Mouse (Mus musculus) right cerebral cortex, postnatal 4 days (tissue): ENCODE results near the gene Aff1.
A peak's percentile ranks its signal among the peaks of the same experiment; 100 is the strongest.

Experiments used
- DNase-seq: peaks from one replicate; pipeline ENCODE4 v3.0.0-alpha.2; 2022

The Aff1 gene

DNA sequence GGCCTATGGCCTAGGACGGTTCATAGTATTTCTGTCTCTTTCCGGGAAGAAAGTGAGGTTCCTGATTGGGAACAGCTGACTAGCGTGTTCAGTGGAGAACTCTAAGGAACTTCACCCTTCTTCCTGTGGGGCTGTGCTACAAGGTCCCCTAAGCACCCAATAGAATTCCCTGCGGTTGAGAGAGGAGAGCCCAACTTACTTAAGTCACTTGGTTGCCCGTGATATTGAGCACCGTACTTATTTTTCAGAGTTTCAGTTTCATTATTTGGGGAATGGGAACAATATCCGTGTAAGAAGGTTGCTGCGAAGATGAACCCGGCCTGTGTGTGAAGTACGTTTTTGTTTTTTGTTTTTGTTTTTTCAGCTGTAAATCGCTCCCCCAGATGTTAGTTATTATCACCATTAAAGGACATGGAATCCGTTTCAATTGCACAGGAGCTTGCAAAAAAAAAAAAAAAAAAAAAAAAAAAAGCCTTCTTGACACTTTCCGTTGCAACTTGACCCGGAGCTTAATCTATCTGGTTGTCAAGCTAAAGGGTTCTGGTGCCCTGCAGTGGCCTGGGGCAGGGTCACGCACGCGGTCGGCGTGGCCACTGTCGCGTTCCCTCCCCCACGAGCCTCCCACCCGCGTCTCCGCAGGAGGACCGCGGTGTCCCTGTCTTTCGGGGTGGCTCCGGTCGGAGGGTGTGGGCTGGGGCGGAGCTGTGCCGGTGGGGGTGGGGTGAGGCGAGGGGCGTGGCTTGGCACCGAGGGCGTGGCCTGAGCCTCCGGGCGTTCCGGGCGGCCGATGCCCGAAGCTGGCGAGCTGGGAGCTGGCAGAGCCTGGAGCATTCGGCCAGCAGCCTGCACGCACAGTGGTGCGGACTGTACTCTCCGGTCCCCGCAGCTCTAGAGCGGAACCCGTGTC, at the start of gene Aff1:
TSS of gene Aff1 (plus strand) at position 751 of the 907 bp plus-strand sequence.
- peak; percentile 68 for DNase-seq

DNA sequence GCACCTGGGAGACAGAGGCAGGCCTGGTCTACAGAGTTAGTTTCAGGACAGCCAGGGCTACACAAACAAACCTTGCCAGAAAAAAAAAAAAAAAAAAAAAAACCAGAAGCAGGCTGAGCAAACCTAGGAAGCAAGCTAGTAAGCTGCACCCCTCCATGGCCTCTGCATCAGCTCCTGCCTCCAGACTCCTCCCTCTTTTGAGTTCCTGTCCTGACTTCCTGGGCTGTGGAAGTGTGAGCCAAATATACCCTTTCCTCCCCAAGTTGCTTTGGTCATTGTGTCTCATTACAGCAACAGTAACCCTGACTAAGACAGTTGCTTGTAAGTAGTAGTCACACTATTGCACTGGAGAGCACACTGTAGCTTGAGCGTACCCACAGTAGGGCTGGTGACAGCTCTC, 48.0 kb upstream of the Aff1 start:
- DNase-seq: no peak

DNA sequence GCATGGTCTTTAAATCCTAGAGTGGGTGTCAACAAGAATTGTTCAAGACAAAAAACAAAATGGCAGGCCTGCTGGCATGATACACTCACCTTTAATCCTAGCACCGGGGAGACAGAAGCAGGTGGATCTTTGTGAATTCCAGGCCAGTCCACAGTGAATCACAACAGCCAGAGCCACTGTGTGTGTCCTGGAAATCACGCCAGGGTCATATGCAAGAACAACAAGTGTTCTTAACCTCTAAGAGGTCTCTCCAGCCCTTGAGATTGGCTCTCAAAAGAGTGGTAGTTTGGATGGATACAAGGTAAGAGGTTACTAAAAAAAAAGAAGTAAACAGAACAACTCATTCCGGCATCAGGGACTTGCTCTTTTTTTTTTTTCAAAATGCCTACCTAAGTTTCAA, 44.9 kb upstream of the Aff1 start:
- no peak for DNase-seq

DNA sequence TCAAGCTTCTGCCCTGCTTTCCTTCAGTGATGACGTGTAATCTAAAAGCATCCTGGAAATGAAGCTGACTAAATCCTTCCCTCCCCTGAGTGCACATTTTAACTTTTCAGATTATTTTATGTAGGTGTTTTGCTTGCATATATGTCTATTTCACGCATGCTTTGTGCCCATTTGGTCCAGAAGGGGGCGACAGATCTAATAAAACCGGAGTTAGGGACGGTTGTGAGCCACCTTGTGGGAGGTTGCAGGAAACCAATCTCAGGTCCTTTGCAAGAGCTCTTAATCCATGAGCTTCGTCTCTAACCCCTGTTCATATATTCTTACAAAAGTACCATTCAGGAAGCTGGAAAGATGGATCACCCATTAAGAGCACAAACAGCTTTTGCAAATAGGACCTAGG, 37.9 kb upstream of the Aff1 start:
- DNase-seq: peak; percentile 61

DNA sequence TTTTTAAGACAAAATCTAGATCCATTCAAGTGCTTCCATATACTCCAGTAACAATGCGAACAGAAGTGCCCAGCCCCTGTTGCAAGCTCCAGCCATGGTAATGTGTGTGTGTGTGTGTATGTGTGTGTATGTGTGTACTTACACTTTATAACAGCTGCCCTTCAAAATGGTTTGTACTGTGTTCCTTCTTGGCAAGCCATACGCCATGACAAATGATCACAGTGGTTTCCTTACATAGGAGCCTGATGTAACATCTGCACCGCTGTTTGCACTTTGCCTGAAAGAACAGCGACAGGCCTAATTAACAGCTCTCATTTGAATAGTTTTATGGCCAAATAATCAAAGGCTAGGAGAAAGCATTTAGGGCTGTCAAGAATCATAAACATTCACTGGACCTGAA, 37.4 kb upstream of the Aff1 start:
- DNase-seq: no peak

DNA sequence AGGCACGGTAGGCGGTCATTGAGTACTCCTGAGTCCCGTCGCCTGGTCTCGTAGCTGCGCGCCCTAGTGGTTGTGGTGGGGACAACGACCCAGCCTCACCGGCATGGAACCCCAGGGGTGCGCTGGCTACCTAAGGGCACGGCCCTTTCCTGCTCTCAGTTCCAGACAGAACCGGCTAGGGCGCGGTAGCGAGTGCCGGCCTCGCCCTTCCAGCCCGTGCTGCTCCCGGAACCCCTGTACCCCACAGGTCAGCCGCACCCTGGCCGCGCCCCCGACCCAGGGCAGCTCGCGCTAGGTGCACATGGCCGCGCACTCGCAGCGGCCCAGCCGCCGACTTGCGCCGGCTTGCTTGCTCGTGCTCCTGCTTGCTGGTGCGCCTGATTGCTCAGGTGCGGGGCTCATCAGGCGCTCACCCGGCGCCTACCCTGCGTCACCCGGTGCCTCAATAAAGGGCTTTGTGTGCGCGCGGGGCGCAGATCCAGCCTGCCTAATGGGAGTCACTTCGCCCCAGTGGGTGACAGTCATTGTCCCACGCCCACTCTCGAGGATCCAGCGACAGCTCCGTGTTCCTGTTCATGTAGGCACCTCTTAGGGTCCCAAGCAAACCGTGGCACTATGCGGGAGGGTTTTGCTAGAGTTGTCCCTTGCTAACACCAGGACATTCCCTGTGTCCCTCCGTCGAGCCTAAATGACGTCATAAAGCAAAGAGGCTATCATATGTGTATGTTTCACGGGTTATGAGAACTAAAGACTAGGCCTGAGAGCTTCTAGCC, 36.6 kb upstream of the Aff1 start, which contains the start of gene 1700016H13Rik:
TSS of gene 1700016H13Rik (minus strand) at position 665 of the 773 bp plus-strand sequence.
- DNase-seq: peak; percentile 65

DNA sequence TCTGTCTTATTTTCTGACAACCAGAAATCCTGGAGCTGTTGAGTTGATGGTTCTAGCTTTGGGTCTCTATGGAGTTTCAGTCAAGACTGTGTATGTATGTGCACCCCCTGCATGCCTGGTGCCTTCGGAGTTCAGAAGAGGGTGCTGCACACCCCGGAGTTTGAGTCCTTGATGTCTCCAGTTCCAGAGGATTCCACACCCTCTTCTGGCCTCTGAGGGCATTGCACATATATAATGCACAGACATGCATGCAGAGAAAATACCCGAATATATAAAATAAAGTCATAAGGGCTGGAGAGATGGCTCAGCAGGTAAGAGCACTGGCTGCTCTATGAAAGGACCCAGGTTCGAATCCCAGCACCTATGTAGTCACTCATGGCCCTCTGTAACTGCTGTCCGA, 33.3 kb upstream of the Aff1 start:
- no peak for DNase-seq

DNA sequence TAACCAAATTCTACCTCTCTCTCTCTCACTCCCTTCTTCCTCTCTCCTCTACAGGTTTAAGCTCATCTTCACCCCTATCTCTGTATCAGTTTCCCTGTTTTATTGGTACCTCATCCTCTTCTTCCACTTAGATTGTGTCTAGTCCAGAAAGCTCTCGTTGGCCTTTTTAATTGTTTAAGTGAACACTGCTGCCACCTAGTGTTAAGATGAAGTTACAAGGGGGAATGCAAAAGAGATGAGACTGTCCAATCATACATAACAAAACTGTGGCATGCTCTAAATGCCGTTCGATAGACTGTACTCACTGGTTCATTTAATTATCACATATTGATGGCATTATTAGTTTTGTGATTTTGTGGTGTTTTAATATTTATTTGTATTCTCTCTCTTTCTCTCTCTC, 32.6 kb upstream of the Aff1 start:
- no peak for DNase-seq

DNA sequence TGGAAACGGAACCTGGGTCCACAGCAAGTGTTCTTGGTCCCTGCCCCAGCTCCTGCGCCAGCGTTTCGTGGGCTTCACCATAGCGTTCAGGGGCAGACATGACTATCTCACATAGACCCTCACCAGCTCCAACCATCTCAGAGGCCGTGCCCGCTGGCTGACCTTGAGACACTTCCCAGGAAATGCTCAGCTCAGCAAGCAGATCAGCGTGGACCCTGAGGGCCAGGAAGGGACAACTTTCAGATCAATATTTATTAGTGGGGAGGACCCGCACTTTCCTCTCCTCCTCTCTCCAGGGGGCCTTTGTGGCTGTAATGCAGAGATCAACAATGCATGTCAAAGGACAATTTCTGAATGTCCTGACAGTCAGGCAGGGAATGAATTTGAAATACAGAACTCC, 27.2 kb upstream of the Aff1 start:
- no peak for DNase-seq

DNA sequence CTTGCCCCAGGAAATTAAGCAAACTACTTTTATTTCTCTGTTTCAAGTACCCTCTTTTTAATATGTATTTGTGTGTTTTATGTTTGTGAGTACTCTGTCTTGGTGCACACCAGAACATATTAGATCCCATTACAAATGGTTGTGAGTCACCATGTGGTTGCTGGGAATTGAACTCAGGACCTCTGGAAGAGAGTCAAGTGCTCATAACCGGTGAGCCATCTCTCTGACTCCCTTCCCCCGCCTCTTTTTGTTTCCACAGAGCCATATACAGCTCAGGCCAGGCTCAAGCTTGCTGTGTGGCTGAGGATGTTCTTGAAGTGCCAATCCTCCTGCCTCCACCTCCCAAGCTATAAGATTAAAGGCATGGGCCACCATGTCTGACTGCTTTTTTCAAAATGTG, 26.3 kb upstream of the Aff1 start:
- DNase-seq: no peak

DNA sequence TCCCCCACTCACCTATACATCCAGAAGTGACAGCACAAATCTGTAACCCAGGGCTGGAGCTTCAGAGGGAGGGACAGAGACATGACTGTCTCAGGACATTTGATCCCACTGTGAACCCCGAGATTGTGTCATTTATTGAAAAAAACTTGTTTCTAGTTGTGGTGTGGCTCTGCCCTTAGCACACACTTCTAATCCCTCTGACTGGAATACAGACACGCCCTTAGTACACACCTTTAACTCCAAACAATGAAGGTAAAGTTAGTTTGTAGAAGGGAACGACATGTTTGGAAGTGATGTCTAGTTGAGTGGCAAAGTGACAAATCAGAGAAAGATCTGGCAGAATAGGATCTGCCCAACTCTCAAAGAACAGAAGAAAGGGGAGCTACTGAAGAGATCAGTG, 20.3 kb upstream of the Aff1 start:
- no peak for DNase-seq

DNA sequence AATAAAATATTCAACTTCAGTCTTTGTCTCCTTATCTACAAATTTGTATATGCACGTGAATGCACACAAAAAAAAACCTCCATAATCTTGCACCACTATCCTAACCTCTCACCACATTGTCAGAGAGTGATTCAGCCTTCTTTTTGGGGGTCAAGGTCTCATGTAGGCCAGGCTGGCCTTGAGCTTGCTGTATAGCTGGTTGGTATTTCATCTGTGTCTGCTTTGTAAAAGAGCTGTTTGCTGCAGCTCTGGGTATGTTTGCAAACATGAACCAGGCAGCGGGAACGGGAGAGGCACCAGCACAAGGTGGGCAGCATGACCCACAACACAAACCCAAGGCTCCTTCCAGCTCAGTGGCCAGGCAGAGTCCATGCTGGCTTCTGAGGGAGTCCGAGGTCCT, 18.6 kb upstream of the Aff1 start:
- no peak for DNase-seq

DNA sequence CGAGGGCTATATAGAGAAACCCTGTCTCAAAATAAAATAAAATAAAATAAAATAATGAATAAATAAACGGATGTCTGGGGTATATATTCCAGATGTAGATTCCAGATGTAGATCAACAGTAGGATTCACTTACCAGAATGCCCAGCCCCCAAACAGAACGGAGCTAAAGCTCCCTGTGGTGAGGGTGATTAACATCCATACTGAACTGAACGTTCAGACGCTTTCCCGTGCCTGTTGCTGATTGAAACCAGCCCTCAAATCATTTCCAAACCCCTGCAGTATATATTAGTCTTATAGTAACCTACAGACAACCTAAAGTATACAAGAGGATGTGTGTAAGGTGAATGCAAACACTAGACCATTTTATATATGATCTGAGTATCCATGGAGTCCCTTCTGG, 17.7 kb upstream of the Aff1 start:
- DNase-seq: no peak

DNA sequence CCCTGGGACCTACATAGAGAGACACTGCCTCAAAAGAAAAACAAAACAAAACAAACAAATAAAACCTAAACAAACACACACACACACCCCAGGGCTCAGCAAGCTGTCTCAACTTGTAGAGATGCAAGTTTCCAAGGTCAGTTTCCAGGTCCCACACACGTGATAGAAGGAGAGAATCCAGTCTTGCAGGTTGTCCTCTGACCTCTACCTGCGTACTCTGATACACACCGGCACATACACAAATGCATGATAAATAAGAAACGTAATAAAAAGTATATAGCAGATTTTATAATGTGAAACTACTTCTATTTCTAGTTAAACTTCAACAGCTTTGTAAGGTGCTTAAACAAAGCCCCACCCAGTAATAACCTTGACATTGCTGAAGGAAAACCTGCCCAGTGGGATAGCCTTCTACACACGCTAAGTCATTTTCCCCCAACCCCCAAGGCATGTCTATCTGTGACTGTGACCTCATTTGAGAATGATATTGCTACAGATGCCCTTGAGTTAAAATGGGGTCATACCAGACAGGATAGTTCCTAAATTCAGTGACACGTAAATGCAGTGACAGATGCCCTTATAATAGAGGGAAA, 15.8 kb upstream of the Aff1 start:
- DNase-seq: no peak

DNA sequence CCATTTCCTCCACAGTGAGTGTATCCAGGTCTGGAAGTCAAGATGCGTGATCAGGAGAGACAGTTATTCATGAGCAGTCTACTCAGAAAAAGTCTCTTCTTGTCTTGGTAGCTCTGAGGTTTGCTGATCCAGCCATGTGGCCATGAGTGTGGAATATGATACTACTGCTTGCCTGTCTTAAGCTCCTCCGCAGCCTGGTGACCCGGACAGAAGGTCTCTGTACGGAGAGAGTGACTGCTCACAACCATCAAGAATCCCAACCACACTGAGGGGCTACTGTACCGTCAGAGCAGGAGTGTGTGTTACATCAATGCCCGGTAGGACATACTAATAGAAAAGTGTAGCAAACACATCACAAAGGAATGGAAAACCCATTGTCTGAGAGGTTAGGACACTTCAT, 14.3 kb upstream of the Aff1 start:
- DNase-seq: no peak

DNA sequence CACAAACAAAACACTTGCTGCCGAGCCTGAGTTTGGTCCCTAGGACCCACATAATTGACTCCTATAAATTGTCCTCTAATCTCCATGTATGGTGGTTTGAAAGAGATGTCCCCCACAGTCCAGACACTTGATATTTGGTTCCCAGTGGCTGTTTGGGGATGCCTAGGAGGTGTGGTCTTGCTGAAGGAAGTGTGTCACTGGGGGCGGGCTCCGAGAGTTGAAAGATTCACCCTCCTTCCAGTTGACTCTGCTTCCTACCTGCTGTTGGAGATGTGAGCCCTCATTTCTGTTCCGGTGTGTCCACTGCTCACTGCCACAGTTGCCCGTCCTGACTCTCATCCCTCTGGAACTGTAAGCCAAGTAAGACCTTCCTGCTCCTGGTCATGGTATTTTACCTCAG, 13.2 kb upstream of the Aff1 start:
- no peak for DNase-seq

DNA sequence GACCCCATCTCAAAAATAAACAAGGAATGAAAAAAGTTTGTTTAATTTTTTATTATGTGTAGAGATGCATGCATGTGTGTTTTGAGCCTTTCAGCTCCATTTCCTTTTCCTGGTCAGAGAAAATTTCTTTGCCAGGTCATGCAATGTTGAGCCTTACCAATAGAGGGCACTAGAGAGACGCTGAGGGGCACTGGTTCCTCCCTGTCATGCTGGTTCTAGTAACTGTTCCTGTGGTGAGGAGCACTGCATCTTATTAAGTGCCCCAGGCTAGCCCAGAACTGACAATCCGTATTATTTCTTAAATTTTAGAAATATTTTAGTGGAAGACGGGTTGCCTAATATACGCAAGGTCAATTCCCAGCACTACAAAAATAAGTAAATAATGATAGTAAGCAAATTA, 11.8 kb upstream of the Aff1 start:
- DNase-seq: no peak

DNA sequence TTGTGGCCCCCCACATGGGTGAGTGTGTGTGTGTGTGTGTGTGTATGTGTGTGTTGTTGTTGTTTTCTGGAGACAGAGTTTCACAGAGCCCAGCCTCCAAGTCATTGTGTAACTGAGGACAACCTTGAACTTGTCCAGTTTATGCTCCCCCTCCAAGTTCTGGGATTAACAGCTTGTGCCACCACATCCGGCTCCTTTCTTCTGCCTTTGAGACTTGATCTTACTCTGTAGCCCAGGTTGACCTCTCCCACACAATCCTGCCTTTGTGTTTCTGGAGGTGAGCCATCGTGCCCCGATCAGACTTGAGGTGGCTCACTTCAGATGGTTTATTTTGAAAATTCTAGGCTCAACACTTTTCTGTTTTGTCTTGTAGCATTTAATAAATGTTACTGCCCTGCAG, 10.3 kb upstream of the Aff1 start:
- no peak for DNase-seq

DNA sequence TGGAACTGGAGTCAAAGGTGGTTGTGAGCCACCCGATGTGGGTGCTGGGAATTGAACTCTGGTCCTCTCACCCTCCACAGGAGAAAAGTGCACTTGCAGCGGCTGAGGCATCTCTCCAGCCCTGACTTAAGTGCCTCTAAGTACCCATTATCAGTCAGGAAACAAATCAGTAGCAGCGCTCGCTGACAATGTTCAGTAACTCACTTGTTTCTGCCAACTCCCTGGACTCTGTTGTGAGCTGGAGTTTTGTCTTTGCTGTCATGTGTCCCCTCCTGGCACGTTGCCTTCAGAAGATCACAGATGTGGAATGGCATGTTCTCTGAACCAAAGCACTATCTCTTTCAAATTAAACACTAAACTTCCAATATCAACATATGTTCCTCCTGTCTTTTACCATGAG, 2.5 kb upstream of the Aff1 start:
- no peak for DNase-seq

DNA sequence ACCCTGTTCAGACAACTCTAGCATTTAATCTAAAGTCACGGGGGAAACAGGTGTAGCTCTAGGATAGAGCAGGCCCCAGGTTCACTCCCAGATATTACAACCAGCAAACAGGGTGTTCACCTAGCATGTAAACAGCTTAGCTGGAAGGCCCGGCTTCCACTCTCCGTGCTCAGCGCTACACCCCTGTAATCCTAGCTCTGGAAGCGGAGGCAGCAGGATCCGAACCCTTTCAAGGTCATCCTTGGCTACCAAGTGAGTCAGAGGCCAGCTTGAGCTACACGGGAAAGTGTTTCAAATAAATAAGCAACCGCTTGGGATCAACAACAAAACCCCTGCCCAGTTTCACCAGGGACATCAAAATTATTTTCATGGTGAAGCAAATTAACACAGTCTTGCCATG, 2.0 kb upstream of the Aff1 start:
- DNase-seq: no peak

DNA sequence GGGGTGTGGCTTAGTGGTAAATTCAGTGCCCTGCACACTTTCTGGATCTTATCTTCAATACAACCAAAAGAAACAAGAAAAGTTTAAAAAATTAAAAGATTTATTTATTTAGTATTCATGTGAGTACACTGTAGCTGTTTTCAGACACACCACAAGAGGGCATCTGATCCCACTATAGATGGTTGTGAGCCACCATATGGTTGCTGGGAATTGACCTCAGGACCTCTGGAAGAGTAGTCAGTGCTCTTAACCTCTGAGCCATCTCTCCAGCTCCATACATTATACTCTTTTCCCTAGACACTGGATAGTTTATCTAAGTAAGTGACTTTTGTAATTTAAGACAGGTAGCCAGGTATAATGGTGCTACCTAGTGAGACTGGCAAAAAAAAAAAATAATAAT, 1.0 kb upstream of the Aff1 start:
- no peak for DNase-seq

DNA sequence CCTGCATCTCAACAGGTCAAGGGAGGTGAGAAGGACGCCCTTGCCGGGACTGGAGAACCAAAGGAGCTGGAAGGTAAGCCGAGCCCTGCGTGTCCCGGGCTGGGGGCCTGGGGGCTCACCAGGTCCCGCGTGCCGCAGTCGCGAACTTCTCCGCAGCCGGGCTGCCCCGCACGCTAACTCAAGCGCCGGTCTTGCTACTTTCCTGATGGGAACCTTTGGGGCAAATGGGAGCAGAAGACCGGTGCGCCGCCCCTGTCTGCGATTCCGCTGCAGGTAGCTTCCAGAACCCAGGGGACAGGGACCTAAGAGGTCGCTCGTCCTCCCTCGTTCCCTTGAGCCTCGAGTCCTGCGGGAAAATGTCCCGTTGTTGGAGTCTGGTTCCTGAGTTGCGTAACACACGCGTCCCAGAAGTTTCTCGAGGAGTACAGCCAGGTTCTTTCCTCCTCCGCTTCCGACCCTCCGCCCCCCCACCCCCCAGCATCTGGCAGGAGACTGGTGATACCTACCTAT, 412 bp downstream of the Aff1 start:
- DNase-seq: no peak

DNA sequence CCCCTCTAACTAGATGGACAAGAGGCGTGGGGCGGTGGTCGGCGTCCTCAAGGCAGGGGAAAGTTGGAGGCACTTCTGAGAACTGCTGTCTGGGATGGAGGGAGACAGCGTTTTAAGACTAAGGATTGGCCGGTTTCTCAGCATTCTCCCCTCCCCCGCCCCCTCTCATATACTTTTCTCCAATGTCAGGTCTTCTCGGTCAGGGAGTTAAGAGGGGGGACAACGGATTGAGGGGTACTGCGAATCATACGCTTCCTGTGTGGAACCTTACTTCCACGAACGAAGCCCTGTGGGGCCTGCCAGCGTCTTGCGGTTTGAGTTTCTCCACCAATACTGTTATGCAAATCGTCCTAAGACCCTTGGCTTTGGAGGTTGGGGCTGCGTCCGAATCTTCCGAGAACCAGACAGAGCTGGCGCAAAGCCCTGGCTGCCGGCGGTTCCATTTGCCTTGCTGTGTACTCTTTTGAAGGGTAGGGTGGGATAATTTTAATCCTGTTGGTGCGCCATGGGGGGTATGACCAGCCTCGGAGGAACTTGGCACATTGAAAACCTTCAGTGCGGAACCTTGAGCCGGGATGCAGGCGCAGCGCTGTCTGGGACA, 967 bp downstream of the Aff1 start:
- no peak for DNase-seq
